Mouse (Mus musculus): ENCODE measurements around the gene Echdc3.
A peak's percentile ranks its signal among the peaks of the same experiment; 100 is the strongest.

Echdc3 gene

GRCm38 (mm10) chr2:6226361-6227058 is 13.7 kb upstream of the Echdc3 start:
- DNase-seq (ENCODE audit: low spot score) = no peak

- peak; percentile 73 for DNase-seq (ENCODE audit: low spot score)
Measured at GRCm38 (mm10) chr2:6220141-6220805, 7.4 kb upstream of the Echdc3 start.

GRCm38 (mm10) chr2:6212327-6212723 is 508 bp downstream of the Echdc3 start:
- DNase-seq (ENCODE audit: low spot score) = no peak

GRCm38 (mm10) chr2:6210840-6211239 is 2.0 kb downstream of the Echdc3 start:
- no peak for DNase-seq (ENCODE audit: low spot score)

- no peak for DNase-seq (ENCODE audit: low spot score)
Measured at GRCm38 (mm10) chr2:6209746-6210145, 3.1 kb downstream of the Echdc3 start.

- DNase-seq (ENCODE audit: low spot score) = no peak
Measured at GRCm38 (mm10) chr2:6209116-6209515, 3.7 kb downstream of the Echdc3 start.

- no peak for DNase-seq (ENCODE audit: low spot score)
Measured at GRCm38 (mm10) chr2:6207736-6208135, 5.1 kb downstream of the Echdc3 start.

GRCm38 (mm10) chr2:6196363-6196973 is 16.4 kb downstream of the Echdc3 start:
- DNase-seq (ENCODE audit: low spot score) = no peak

- DNase-seq (ENCODE audit: low spot score) = no peak
Measured at GRCm38 (mm10) chr2:6195468-6196239, 17.2 kb downstream of the Echdc3 start.

GRCm38 (mm10) chr2:6194497-6194896 is 18.3 kb downstream of the Echdc3 start:
- no peak for DNase-seq (ENCODE audit: low spot score)

GRCm38 (mm10) chr2:6193591-6193973 is 19.3 kb downstream of the Echdc3 start:
- no peak for DNase-seq (ENCODE audit: low spot score)

GRCm38 (mm10) chr2:6192820-6193590 is 19.8 kb downstream of the Echdc3 start:
- peak; percentile 60 for DNase-seq (ENCODE audit: low spot score)

GRCm38 (mm10) chr2:6190036-6190435 is 22.8 kb downstream of the Echdc3 start:
- no peak for DNase-seq (ENCODE audit: low spot score)

GRCm38 (mm10) chr2:6189675-6189998 is 23.2 kb downstream of the Echdc3 start:
- DNase-seq (ENCODE audit: low spot score) = no peak

- DNase-seq (ENCODE audit: low spot score) = no peak
Measured at GRCm38 (mm10) chr2:6188891-6189674, 23.8 kb downstream of the Echdc3 start.

- no peak for DNase-seq (ENCODE audit: low spot score)
Measured at GRCm38 (mm10) chr2:6187418-6187817, 25.4 kb downstream of the Echdc3 start.

- no peak for DNase-seq (ENCODE audit: low spot score)
Measured at GRCm38 (mm10) chr2:6186913-6187312, 25.9 kb downstream of the Echdc3 start.

- DNase-seq (ENCODE audit: low spot score) = no peak
Measured at GRCm38 (mm10) chr2:6179749-6180117, 33.1 kb downstream of the Echdc3 start.

- DNase-seq (ENCODE audit: low spot score) = no peak
Measured at GRCm38 (mm10) chr2:6178901-6179748, 33.7 kb downstream of the Echdc3 start.

- DNase-seq (ENCODE audit: low spot score) = no peak
Measured at GRCm38 (mm10) chr2:6173013-6173412, 39.8 kb downstream of the Echdc3 start.

Data from ovary, postnatal 14 days (tissue).